Mouse (Mus musculus): ENCODE results near the gene Olfr38. TPM values are rescaled to one million over a fixed set of nuclear protein-coding genes. Genes with fewer than 3 reads are reported as not detected.

Gene Olfr38
- not detected for total RNA-seq (2023)

DNA sequence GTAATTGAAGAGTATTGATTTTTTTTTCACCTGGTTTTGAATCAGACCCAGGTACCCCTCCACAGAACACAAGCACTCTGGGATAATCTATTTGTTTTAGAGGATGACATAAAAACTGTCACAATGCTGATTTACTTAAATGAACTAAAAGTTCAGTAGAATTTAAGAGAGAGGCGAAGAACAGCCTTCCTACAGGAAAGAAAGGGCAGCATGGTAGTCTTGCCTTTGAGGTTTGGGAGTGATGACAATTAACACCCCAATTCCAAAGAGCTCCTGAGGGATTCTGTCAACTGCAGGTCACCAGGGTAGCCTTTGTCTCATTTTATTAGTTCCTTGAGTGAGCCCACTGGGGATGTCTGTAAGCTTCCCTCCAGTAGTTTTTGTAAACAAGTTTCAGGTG, at the start of gene Olfr38:
TSS of gene Olfr38 (plus strand) at position 301 of the 400 bp plus-strand sequence.

DNA sequence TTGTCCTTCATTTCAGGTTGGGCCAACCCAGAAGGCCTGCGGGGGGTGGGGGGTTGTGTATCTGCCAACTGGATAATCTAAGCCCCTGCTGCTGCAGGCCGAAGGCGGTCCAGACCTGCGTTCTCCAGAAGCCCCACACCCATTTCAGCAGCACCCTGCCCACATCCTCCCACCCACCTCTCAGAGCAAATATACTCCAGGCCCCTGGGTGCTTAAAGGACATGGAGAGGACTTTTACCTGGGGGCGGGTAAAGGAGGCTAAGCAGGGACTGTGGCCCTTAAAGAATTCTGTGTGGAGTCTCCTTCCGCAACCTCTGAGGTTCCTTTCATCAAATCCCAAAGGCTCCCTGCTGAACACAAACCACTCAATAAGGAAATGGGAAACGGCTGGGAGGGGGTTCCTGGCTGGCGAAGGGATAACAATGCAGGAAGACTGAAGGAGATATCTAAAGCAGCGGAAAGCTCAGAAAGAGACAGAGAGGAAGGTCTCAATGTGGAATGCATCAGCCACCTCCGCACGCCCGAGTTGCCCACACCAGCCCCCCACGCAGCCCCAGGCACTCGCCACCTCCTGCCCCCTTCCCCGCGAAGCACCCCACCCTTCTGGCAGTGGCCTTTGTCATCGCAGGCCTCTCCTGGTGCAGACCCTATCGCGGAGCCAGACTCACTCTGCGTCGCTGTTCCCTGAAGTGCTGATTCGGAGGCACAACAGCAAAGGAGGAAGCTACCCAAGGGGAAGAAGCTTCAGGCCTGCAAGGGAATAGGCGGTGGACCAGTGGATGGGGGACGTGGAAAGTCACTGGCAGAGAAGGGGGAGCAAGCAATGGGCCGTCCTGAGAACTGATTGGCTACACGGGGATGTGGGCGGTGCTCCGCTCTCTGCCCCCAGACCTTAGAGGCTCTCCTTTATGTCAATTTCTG, 46.7 kb upstream of the Olfr38 start, which contains the start of gene Tcaf1:
TSS of gene Tcaf1 (minus strand) at position 798 of the 921 bp plus-strand sequence.

DNA sequence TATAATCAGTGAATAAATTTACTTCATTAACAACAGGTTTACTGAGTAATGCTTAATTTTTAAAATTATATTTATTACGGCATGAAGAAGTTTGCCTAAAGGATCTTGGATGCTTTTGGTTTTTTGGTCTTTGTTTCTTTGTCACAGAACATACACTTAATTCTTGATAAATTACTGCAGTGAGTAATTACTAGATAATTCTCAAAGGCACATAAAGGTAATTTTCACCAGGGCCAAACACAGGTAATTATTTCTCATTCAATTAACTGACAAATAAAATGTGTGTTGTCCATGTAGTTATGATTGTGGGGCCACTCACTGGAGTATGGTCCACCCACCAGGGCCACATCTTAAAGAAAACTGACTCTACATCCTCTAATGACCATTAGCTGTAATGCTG, 17.1 kb upstream of the Olfr38 start, which contains the start of gene Olfr453:
TSS of gene Olfr453 (plus strand) at position 301 of the 400 bp plus-strand sequence.

DNA sequence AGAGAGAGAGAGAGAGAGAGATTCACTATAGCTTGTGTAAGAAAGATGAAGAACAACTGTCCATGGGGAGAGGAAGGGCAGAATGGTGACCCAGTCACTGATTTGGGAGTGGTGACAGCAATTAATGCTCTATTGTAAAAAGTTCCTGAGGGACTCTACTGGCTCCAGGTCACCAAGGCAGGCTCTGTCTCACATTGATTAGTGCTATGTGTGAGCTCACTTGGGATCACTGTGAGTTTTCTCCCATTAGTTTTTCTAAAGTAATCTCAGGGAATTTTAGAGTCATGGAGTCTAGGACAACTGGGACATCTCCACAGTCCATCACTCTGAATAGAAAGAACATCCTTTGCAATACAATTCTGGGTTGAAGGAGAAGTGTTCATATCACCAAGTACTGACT, 28.6 kb downstream of the Olfr38 start, which contains the start of gene Olfr452:
TSS of gene Olfr452 (plus strand) at position 301 of the 400 bp plus-strand sequence.

DNA sequence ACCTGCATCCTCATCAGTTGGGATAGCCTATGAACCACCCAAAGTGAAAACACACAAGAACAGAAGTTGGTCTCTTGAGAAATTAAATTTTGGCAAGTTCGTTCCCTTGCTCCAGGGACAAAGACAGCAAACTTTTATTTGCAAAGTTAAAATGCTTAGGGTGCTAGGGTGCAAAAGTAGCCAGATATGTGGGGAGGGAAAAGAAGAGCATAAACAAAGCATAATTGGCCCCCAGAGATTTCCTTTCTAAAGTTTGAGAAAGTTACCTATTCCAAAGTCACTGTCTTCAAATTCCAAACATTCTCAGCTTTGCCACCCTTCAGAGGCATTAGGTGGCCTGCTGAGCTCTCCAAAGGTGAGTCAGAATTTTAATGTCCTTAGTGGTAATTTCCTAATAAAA, 55.4 kb downstream of the Olfr38 start, which contains the start of gene Olfr450:
TSS of gene Olfr450 (plus strand) at position 301 of the 400 bp plus-strand sequence.

Other genes with a start within 250 kb of the Olfr38 start
- gene Olfr455, start 208.8 kb upstream of the Olfr38 start, total RNA-seq (2023), result not detected
- gene Tcaf3, start 158.7 kb upstream of the Olfr38 start, total RNA-seq (2023), result not detected
- gene Tcaf2, start 111.2 kb upstream of the Olfr38 start, total RNA-seq (2023), result not detected
- not detected for gene Tcaf1, start 46.3 kb upstream of the Olfr38 start, total RNA-seq (2023)
- gene Olfr453, start 17.0 kb upstream of the Olfr38 start, total RNA-seq (2023), result not detected
- not detected for gene Olfr452, start 28.7 kb downstream of the Olfr38 start, total RNA-seq (2023)
- gene Olfr450, start 55.5 kb downstream of the Olfr38 start, total RNA-seq (2023), result not detected
- gene Olfr449, start 78.0 kb downstream of the Olfr38 start, total RNA-seq (2023), result not detected
- not detected for gene Olfr448, start 134.0 kb downstream of the Olfr38 start, total RNA-seq (2023)
- gene Olfr447, start 152.5 kb downstream of the Olfr38 start, total RNA-seq (2023), result not detected
- gene Olfr446, start 165.0 kb downstream of the Olfr38 start, total RNA-seq (2023), result not detected
- not detected for gene Olfr444, start 192.7 kb downstream of the Olfr38 start, total RNA-seq (2023)